Mouse (Mus musculus): ENCODE results near the gene Deup1. TPM values are rescaled to one million over a fixed set of nuclear protein-coding genes. Genes with fewer than 3 reads are reported as not detected.

The Deup1 gene
- total RNA-seq, 2 experiments from 2014 or later = not detected

Other genes starting within 250 kb of the Deup1 start
- 20.5 and 23.7 TPM in 2 replicates for gene Smco4, start 134.5 kb downstream of the Deup1 start, total RNA-seq (2014; fragmentation: Nextera tagmentation)
- 8.5 and 20.7 TPM in 2 replicates for gene Smco4, start 134.5 kb downstream of the Deup1 start, total RNA-seq (2017)
- 1.3 and 1.7 TPM in 2 replicates for gene Slc36a4, start 81.8 kb upstream of the Deup1 start, total RNA-seq (2014; fragmentation: Nextera tagmentation)
- 1.8 and 2.9 TPM in 2 replicates for gene Slc36a4, start 81.8 kb upstream of the Deup1 start, total RNA-seq (2017)
- gene Mtnr1b, start 246.6 kb upstream of the Deup1 start, total RNA-seq (2014; fragmentation: Nextera tagmentation) = not detected in 2 replicates
- not detected in 2 replicates for gene Mtnr1b, start 246.6 kb upstream of the Deup1 start, total RNA-seq (2017)